Mouse (Mus musculus) limb, embryonic 13.5 days (tissue): ENCODE results near the gene Prkcd. TPM values are rescaled to one million over a fixed set of nuclear protein-coding genes. Genes with fewer than 3 reads are reported as not detected.
"Not testable (repeated sequence)": the region's sequence is repeated elsewhere in the genome, so short reads cannot be mapped to it uniquely, and the experiment has no call there.

Experiments used
- ATAC-seq: fragments of 200-750 bp; cut with Nextera tagmentation; 2 replicates; pipeline ENCODE4 v1.8.0; 2017; ENCODE audit warnings: low read depth, moderate number of reproducible peaks, moderate TSS enrichment; ENCODE audit not compliant: low FRiP score
- H3K27ac ChIP-seq: fragments of 300-500 bp; sonication (generic); 2 replicates; pipeline ENCODE4 v1.5.1; 2015; ENCODE audit warnings: inconsistent platforms, mild to moderate bottlenecking, moderate library complexity
- H3K27me3 ChIP-seq: fragments of 300-500 bp; sonication (generic); 2 replicates; pipeline ENCODE4 v1.6.1; 2015; ENCODE audit warnings: mild to moderate bottlenecking, inconsistent platforms
- H3K36me3 ChIP-seq: fragments of 300-500 bp; sonication (generic); 2 replicates; pipeline ENCODE4 v1.6.1; 2015; ENCODE audit warnings: inconsistent platforms, mild to moderate bottlenecking, moderate library complexity
- H3K4me1 ChIP-seq: fragments of 300-500 bp; sonication (generic); 2 replicates; pipeline ENCODE4 v1.6.1; 2015; ENCODE audit warnings: inconsistent platforms
- H3K4me2 ChIP-seq: fragments of 300-500 bp; sonication (generic); replicated peaks from 2 replicates; pipeline ENCODE4 v1.6.1; 2015; ENCODE audit warnings: inconsistent platforms, mild to moderate bottlenecking, moderate library complexity
- H3K4me3 ChIP-seq: fragments of 300-500 bp; sonication (generic); 2 replicates; pipeline ENCODE4 v1.5.1; 2015; ENCODE audit warnings: moderate library complexity, mild to moderate bottlenecking, inconsistent platforms
- H3K9ac ChIP-seq: fragments of 300-500 bp; sonication (generic); 2 replicates; pipeline ENCODE4 v1.6.1; 2015; ENCODE audit warnings: mild to moderate bottlenecking, inconsistent platforms
- H3K9me3 ChIP-seq: fragments of 300-500 bp; sonication (generic); 2 replicates; pipeline ENCODE4 v1.6.1; 2016; ENCODE audit warnings: inconsistent platforms
- WGBS: fragments of 180-500 bp; shearing (Covaris S2); methylation state at CpG from one replicate; pipeline ENCODE4 v1.1.7; 2015; 5-methylcytosine and 5-hydroxymethylcytosine counted together
- polyA plus RNA-seq: library from polyadenylated mRNA; unstranded; fragments of >200 nt; fragmentation: Nextera tagmentation; extraction: Ambion mirVana; gene quantifications from 2 replicates; pipeline ENCODE4 v1.2.1, GENCODE M21; 2015

The Prkcd gene
- polyA plus RNA-seq, 1 experiment from 2014 or later = 58.5 TPM

DNA sequence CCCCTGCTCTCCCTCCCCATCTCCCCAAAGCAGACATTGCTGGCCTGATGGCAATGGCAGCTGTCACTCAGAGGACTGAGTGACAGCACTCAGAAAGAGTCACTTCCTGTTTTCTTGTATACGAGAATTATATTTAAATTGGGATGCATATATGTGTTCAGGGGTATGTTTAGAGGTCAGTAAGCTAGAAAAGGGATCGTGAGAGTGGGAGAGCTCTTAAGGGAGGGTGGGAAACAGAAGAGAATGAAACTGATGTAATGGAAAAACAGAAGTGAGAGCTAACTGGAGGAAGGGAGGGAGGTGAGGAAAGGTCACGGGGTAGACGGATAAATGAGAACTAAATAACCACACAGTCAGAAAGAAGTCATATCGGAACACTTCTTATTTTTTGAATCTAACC is 46.8 kb downstream of the Prkcd start:
- no peak for ATAC-seq
- H3K9me3 ChIP-seq = no peaks in the 10 kb centered on the region
- 70% methylated on average over 5 of the region's 5 CpGs for WGBS
- no peak overlapping the region for H3K9ac ChIP-seq
- no peak overlapping the region for H3K4me3 ChIP-seq
- peaks cover 20% of the 10 kb centered on the region for H3K4me1 ChIP-seq
- H3K27ac ChIP-seq = no peak overlapping the region
- no peak overlapping the region for H3K4me2 ChIP-seq
- peaks cover 17% of the 10 kb centered on the region for H3K36me3 ChIP-seq
- no peaks in the 10 kb centered on the region for H3K27me3 ChIP-seq

DNA sequence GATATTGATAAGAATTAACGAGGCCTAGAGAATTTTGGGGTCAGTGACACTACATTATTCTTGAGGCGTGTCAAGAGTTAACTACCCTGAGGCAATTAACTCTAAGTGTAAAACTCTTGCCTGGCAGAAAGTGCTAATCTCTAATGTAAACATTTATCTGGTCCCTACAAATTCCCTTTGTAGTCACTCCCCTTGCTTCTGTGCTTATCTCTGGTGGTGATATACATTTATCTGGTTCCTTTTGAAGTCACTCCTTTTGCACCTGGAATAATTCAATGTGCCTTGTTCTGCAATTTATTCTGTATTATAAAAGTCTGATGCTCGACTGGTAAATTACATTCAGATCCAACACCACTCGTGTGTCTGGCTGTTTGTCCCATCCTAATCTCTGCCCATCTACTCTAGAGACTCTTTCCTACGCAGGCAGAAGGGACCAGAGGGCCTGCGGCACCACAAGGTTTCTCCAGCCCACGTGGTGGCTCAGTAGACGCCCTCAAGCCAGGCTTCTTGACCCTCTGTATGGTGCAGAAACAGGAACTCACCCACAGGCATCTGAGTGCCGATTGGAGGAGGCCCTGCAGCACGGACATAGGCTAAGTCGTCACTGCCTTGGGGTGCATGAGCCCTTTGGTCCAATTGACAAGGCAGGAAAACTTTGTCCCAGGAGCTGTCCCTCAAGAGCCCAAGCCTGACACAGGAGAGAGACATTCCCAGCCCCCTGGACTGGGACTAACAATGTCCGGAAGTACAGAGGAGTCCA is 48.5 kb downstream of the Prkcd start:
- WGBS = 21% methylated on average over 10 of the region's 12 CpGs
- H3K36me3 ChIP-seq = peaks cover 34% of the 10 kb centered on the region

GRCm38 (mm10) chr14:30576260-30576659 is 49.8 kb downstream of the Prkcd start:
- Histone ChIP-seq H3K27me3 (no peaks in the 10 kb centered on the region), H3K9ac (peak overlapping the region; percentile 19; the same call in 1 of the 2 replicates), H3K27ac (peak overlapping the region; percentile 39; the same call in 1 of the 2 replicates), H3K9me3 (no peaks in the 10 kb centered on the region), H3K4me3 (no peak overlapping the region), H3K36me3 (peaks cover 46% of the 10 kb centered on the region), H3K4me1 (peaks cover 18% of the 10 kb centered on the region), H3K4me2 (no peak overlapping the region)
- 52% methylated on average over 5 of the region's 5 CpGs for WGBS
- no peak for ATAC-seq

More for the DNA sequence above, 48.5 kb downstream of the Prkcd start:
- not testable (repeated sequence) for H3K4me3 ChIP-seq, H3K9ac ChIP-seq, H3K27me3 ChIP-seq, H3K9me3 ChIP-seq, H3K4me2 ChIP-seq, ATAC-seq, H3K27ac ChIP-seq
- peaks cover 18% of the 10 kb centered on the region for H3K4me1 ChIP-seq

- no peak overlapping the region; the same call in 1 of the 2 replicates for H3K27ac ChIP-seq
- no peak overlapping the region for H3K4me2 ChIP-seq
- H3K36me3 ChIP-seq = peaks cover 50% of the 10 kb centered on the region
- H3K9me3 ChIP-seq = no peaks in the 10 kb centered on the region
- peak overlapping the region; percentile 19; the same call in 1 of the 2 replicates for H3K9ac ChIP-seq
- no peak overlapping the region for H3K4me3 ChIP-seq
- 75% methylated on average over 7 of the region's 7 CpGs for WGBS
- no peak for ATAC-seq
- peaks cover 16% of the 10 kb centered on the region for H3K4me1 ChIP-seq
- H3K27me3 ChIP-seq = no peaks in the 10 kb centered on the region
Measured at GRCm38 (mm10) chr14:30575791-30576190, 50.2 kb downstream of the Prkcd start.

GRCm38 (mm10) chr14:30573983-30574584 is 51.9 kb downstream of the Prkcd start:
- Histone ChIP-seq H3K4me3 (no peak overlapping the region), H3K4me2 (no peak overlapping the region), H3K9ac (no peak overlapping the region), H3K9me3 (no peaks in the 10 kb centered on the region), H3K36me3 (peaks cover 66% of the 10 kb centered on the region), H3K4me1 (peaks cover 10% of the 10 kb centered on the region), H3K27ac (no peak overlapping the region), H3K27me3 (no peaks in the 10 kb centered on the region)
- no peak for ATAC-seq
- 67% methylated on average over 6 of the region's 6 CpGs for WGBS

DNA sequence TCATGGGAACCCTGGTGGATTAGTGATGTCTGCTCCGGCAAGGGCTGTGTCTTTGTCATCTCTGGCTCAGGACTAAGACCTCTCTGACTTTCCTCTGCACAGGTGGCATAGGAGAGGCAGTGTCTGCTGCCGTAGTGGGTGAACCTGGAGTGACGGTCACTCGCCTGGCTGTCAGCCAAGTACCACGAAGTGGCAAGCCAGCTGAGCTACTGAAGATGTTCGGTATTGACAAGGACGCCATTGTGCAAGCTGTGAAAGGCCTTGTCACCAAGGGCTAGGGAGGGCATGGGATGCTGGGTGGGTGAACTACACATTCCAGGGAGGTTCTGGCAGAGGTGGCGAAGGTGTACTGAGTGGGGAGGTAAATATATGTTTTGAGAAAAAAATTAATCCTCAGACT is 52.8 kb downstream of the Prkcd start:
- WGBS = 82% methylated on average over 8 of the region's 8 CpGs
- ATAC-seq = no peak
- Histone ChIP-seq H3K4me3 (no peak overlapping the region), H3K9me3 (no peaks in the 10 kb centered on the region), H3K9ac (no peak overlapping the region), H3K36me3 (peaks cover 75% of the 10 kb centered on the region), H3K4me1 (peaks cover 10% of the 10 kb centered on the region), H3K27ac (no peak overlapping the region), H3K4me2 (no peak overlapping the region), H3K27me3 (no peaks in the 10 kb centered on the region)

DNA sequence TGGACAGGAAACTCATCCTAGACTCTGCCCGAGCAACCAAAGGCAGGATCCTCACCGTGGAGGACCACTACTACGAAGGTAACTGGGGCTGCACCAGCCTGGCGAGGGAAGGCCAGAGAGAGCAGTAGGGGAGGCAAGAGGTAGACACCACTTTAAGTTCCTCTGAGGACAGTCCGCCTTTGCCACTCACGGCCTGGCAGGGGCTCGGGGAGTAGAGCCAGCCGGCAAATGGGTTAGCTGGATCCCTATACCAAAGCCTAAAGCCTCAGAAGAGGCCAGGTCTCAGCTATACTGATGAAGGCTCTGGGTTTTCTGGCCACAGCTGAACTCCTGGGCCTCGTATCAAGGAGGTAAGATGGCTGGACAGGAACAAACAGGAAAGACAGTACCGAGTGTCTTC is 53.8 kb downstream of the Prkcd start:
- Histone ChIP-seq H3K27me3 (no peaks in the 10 kb centered on the region), H3K36me3 (peaks cover 84% of the 10 kb centered on the region), H3K27ac (no peak overlapping the region), H3K9me3 (no peaks in the 10 kb centered on the region), H3K9ac (no peak overlapping the region), H3K4me3 (no peak overlapping the region), H3K4me1 (peaks cover 10% of the 10 kb centered on the region), H3K4me2 (no peak overlapping the region)
- WGBS = 87% methylated on average over 10 of the region's 10 CpGs
- ATAC-seq = no peak

GRCm38 (mm10) chr14:30570303-30570702 is 55.7 kb downstream of the Prkcd start:
- Histone ChIP-seq H3K27me3 (no peaks in the 10 kb centered on the region), H3K4me3 (no peak overlapping the region), H3K9ac (no peak overlapping the region), H3K27ac (no peak overlapping the region), H3K36me3 (peaks cover 96% of the 10 kb centered on the region), H3K9me3 (no peaks in the 10 kb centered on the region), H3K4me2 (no peak overlapping the region), H3K4me1 (no peaks in the 10 kb centered on the region)
- ATAC-seq = no peak
- WGBS = 86% methylated on average over 9 of the region's 9 CpGs

DNA sequence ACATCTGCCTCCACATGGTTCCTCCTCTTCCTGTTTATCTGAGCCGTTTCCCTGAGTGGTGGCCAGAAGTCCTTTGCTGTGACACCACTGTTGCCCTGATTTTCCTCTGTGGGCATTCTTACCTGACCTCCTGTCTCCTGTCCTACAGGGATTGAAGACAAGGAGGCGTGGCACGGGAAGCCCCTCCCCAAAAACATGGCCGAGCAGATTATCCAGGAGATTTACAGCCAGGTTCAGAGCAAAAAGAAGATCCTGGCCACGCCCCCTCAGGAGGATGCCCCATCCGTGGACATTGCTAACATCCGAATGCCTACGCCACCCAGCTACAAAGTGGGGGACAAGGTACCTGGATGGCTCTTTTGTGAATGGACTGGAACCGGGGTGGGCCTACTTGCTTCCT is 58.0 kb downstream of the Prkcd start:
- Histone ChIP-seq H3K4me1 (no peaks in the 10 kb centered on the region), H3K27ac (no peak overlapping the region), H3K36me3 (peaks cover 93% of the 10 kb centered on the region), H3K4me2 (no peak overlapping the region), H3K4me3 (no peak overlapping the region), H3K9ac (no peak overlapping the region), H3K9me3 (no peaks in the 10 kb centered on the region), H3K27me3 (no peaks in the 10 kb centered on the region)
- ATAC-seq = no peak
- WGBS = 91% methylated on average over 9 of the region's 9 CpGs

GRCm38 (mm10) chr14:30566317-30566716 is 59.7 kb downstream of the Prkcd start:
- Histone ChIP-seq H3K27ac (no peak overlapping the region), H3K4me1 (no peaks in the 10 kb centered on the region), H3K27me3 (no peaks in the 10 kb centered on the region), H3K4me2 (no peak overlapping the region), H3K4me3 (no peak overlapping the region), H3K36me3 (peaks cover 85% of the 10 kb centered on the region), H3K9me3 (no peaks in the 10 kb centered on the region), H3K9ac (no peak overlapping the region)
- WGBS = 88% methylated on average over 6 of the region's 6 CpGs
- ATAC-seq = no peak

GRCm38 (mm10) chr14:30564451-30564850 is 61.6 kb downstream of the Prkcd start:
- Histone ChIP-seq H3K36me3 (peaks cover 86% of the 10 kb centered on the region), H3K9ac (no peak overlapping the region)
- WGBS = 89% methylated on average over 2 of the region's 2 CpGs

GRCm38 (mm10) chr14:30562343-30562742 is 63.7 kb downstream of the Prkcd start:
- Histone ChIP-seq H3K4me3 (no peak overlapping the region), H3K9ac (no peak overlapping the region), H3K4me2 (no peak overlapping the region), H3K4me1 (no peaks in the 10 kb centered on the region), H3K9me3 (no peaks in the 10 kb centered on the region), H3K27ac (no peak overlapping the region), H3K27me3 (no peaks in the 10 kb centered on the region), H3K36me3 (peaks cover 83% of the 10 kb centered on the region)
- no peak for ATAC-seq

More at GRCm38 (mm10) chr14:30564451-30564850, 61.6 kb downstream of the Prkcd start:
- Histone ChIP-seq H3K9me3 (no peaks in the 10 kb centered on the region), H3K4me2 (no peak overlapping the region), H3K4me3 (no peak overlapping the region), H3K27ac (no peak overlapping the region), H3K4me1 (no peaks in the 10 kb centered on the region), H3K27me3 (no peaks in the 10 kb centered on the region)
- ATAC-seq = no peak
